Mouse (Mus musculus): ENCODE measurements around the gene Tra2b.

DNA sequence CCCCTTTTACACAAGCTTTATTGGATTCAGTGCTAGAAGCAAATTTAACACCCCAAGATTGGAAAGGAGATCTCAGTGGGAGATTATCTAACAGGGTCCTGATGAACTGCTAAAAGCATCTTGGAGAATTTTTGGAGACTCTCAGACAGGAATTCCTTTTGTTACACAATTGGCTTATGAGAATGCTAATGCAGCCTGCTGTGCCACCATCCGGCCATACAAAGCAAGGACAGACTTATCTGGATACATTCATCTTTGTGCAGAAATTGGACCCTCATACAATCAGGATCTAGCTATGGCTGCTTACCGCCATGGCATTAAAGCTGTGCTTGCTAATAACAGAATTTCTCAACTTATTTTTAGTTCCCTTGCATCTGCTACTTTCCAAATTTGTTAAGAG lies 23.8 kb upstream of the Tra2b start:
- TF ChIP-seq CTCF (IDR thresholded peaks at IDR 0.05; ENCODE audit: borderline replicate concordance, extremely low read depth, insufficient read depth, insufficient read length) (peak; percentile 11; the same call in 1 of the 2 replicates), POLR2A (IDR thresholded peaks at IDR 0.05; ENCODE audit: borderline replicate concordance, extremely low read depth, insufficient read depth, insufficient read length, poor library complexity, severe bottlenecking) (no peak)
